Mouse (Mus musculus) layer of hippocampus, postnatal 10 days (tissue): ENCODE results near the gene Efemp2. TPM values are rescaled to one million over a fixed set of nuclear protein-coding genes. Genes with fewer than 3 reads are reported as not detected.
A peak's percentile ranks its signal among the peaks of the same experiment; 100 is the strongest.
"Not testable (repeated sequence)": the region's sequence is repeated elsewhere in the genome, so short reads cannot be mapped to it uniquely, and the experiment has no call there.

ENCODE experiments used
- DNase-seq, 2 experiments: peaks; one replicate each; pipeline ENCODE4 v3.0.0; 2021; ENCODE audit warnings: low spot score in 2 of 2
- total RNA-seq, 2 experiments: library from RNA; stranded (reverse); gene quantifications; 2 replicates each; pipeline ENCODE4 v1.2.3; 2021

Efemp2 gene
- total RNA-seq, 2 experiments from 2014 or later = 18.4 to 19.6 TPM

DNA sequence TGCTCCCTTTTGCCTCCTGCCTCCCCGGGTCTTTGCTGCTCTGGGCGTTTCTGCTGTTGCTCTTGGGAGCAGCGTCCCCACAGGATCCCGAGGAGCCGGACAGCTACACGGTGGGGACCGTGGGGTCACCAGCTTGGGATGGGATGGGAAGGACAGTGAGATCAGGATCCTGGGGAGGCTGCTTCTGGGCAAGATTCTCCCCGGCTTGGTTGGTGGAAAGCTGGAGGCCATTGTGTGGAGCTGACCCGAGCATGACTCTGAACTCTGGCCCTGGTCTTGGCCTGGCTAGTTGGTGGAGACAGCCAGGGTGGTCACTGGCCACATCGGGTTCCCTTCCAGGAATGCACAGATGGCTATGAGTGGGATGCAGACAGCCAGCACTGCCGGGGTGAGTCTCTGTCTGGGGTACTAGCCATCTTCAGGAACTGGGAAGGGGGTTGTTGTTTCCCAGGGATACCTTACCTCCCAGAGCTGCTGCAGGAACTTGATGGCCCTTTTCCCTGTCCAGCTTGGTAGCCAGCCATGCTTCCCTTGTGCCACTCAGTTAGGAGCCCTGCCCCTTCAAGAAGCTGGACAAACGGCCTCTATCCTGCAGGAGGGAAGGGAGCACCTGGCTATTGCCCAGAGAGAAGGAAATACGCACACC lies 1.4 kb downstream of the Efemp2 start:
- DNase-seq = peak in 1 of 2 experiments; percentile 37

GRCm38 (mm10) chr19:5477004-5477667 lies 3.4 kb downstream of the Efemp2 start:
- DNase-seq = no peak

DNA sequence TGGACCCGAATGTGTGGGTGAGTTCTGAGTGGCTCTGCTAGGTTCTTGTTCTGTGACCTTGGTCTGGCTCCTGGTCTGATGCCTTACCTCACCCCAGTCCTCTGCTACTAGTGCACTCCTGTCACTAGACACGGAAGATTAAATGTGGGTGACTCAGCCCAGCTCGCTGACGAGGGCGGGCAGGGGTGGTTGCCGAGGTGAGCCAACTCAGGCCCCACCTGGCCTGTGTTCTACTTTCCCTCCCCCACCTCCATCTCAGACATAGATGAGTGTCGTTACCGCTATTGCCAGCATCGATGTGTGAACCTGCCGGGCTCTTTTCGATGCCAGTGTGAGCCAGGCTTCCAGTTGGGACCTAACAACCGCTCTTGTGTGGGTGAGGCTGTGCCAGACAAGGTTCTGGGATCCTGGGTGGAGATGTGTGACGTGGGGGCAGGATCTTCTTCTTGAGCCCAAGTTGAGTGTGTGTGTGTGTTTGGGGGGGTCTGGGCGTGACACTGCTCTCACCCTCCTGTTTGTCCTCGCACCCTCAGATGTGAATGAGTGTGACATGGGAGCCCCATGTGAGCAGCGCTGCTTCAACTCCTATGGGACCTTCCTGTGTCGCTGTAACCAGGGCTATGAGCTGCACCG lies 4.0 kb downstream of the Efemp2 start:
- DNase-seq = no peak

DNA sequence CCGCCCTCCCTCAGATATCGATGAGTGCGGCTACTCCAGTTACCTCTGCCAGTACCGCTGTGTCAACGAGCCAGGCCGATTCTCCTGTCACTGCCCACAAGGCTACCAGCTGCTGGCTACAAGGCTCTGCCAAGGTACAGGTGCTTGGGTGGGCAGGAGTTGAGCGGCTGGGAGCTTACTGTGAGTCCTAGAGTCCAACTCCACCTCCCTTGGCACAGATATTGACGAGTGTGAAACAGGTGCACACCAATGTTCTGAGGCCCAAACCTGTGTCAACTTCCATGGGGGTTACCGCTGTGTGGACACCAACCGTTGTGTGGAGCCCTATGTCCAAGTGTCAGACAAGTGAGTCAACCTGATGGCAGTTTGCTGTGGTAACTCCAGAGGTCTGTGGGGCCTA lies 6.3 kb downstream of the Efemp2 start:
- DNase-seq = no peak

DNA sequence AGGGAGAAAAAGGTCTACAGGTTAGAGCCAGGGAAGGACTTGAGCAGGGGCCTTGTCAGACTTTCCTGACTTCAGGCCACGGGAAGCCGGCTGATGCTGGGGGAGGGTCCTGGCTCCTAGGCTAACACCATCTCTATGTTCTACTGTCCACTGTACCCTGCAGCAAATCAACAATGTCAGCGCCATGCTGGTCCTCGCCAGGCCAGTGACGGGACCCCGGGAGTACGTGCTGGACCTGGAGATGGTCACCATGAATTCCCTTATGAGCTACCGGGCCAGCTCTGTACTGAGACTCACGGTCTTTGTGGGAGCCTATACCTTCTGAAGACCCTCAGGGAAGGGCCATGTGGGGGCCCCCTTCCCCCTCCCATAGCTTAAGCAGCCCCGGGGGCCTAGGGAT lies 7.6 kb downstream of the Efemp2 start:
- no peak for DNase-seq

- no peak for DNase-seq
Observed at GRCm38 (mm10) chr19:5483386-5484359, 9.9 kb downstream of the Efemp2 start.

DNA sequence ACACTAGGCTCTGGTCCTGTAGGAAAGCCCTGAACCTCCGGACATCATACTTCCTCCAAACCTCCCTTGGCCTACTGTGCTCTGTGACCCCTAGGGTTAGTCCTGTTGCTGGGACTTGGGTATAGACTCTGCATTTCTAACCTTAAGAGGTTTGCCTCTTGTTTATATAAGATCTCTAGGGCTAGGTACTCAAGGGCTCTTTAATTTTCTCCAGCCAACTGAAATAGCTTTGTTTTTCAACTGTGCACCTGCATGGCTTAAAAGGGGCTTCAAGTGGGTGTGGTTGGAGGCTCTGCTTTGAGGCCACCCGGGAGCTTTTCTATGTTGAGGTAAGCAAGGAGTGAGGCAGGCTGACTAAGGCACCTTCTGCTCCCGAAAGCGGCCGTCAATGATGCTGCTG lies 10.7 kb downstream of the Efemp2 start:
- no peak for DNase-seq

- DNase-seq = no peak
Observed at GRCm38 (mm10) chr19:5485371-5485770, 11.6 kb downstream of the Efemp2 start.

- DNase-seq = no peak
Observed at GRCm38 (mm10) chr19:5485821-5486220, 12.1 kb downstream of the Efemp2 start.

DNA sequence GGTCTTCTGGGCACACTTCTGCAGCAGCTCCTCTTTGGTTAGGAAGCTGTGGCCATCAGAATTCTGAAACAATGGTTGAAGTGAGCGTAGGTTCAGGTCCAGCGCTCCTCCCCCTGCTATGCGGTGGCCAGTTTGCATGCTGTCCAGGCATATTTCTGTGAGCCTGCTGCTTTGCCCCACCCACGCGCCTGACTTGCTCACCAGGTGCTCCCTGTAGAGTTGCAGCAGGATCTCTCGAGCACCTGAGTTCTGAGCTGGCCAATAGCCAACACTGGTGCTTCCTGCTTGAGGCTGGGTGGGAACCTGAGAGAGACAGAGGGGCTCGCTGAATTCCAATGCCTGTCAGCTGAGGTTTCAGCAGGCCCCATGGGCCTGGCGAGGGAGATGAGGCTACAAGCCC lies 12.5 kb downstream of the Efemp2 start:
- DNase-seq = no peak

- no peak for DNase-seq
Observed at GRCm38 (mm10) chr19:5486771-5487170, 13.0 kb downstream of the Efemp2 start.

- peak; percentile 94 to 97 for DNase-seq
Observed at GRCm38 (mm10) chr19:5487768-5488550, 14.2 kb downstream of the Efemp2 start, which contains the start of gene Mus81. Gene Mus81 (minus strand): TSS chr19:5488402.

- peak; percentile 95 to 97 for DNase-seq
Observed at GRCm38 (mm10) chr19:5488878-5489571, 15.3 kb downstream of the Efemp2 start.

GRCm38 (mm10) chr19:5489721-5490120 lies 16.0 kb downstream of the Efemp2 start:
- not testable (repeated sequence) for DNase-seq

DNA sequence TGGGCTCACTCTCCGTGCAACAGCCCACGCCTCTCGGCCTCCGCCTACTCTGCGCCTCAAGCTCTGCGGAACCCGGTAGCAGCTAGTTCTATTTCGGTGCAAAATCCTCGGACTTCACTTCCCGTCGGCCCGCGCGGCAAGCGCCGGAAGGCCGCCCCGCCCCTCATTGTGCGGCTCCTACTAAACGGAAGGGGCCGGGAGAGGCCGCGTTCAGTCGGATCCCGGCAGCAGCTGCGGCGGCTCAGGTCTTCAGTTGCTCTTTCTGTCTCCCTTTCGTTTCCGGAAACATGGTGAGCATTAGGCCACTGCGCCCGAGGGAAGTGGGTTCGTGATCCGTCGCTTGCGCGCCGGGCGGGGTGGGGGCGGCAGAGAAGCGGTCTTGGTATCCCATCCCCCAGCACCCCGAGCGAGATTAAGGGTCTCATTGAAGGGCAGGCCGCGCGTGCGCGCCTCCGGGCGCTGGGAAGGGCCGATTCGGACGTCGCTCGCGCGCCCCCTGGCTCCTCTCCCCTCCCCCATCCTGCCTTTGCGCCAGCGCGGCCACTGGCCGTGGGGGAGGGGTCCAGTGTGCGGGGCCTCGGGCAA lies 16.7 kb downstream of the Efemp2 start, which contains the start of gene Cfl1:
TSS of gene Cfl1 (plus strand) at position 143 of the 585 bp plus-strand sequence.
- DNase-seq = peak; percentile 89 to 94

- DNase-seq = peak; percentile 79 to 81
Observed at GRCm38 (mm10) chr19:5490898-5491708, 17.3 kb downstream of the Efemp2 start.

GRCm38 (mm10) chr19:5492641-5493040 lies 18.9 kb downstream of the Efemp2 start:
- no peak for DNase-seq

DNA sequence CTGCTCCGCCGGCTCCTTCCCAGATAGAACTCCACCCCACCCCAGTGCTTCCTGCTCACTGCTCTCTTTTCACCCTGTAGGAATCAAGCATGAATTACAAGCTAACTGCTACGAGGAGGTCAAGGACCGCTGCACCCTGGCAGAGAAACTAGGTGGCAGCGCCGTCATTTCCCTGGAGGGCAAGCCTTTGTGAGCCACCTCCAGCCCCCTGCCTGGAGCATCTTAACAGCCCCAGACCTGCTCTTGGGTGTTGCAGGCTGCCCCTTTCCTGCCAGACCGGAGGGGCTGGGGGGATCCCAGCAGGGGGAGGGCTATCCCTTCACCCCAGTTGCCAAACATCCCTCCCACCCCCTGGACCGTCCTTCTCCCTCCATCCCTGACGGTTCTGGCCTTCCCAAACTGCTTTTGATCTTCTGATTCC lies 19.6 kb downstream of the Efemp2 start:
- not testable (repeated sequence) for DNase-seq
